Mouse (Mus musculus): Measurements from ENCODE around the gene Plekhg3. TPM values are rescaled to one million over a fixed set of nuclear protein-coding genes. Genes with fewer than 3 reads are reported as not detected.

Plekhg3 gene
- polyA plus RNA-seq, 1 experiment from 2014 or later: 1.6 TPM

GRCm38 (mm10) chr12:76518909-76519842 lies 11.5 kb upstream of the Plekhg3 start:
- DNase-seq (ENCODE audit: low spot score) (no peak), ATAC-seq (ENCODE audit: low FRiP score) (no peak)
- Histone ChIP-seq H3K9ac (no peak overlapping the region), H3K27me3 (ENCODE audit: control insufficient read depth, insufficient read depth, low read length) (no peaks in the 10 kb centered on the region), H3K9me3 (ENCODE audit: control insufficient read depth, low read length) (no peaks in the 10 kb centered on the region), H3K27ac (no peak overlapping the region), H3K4me3 (replicated peaks; ENCODE audit: low read length) (no peak overlapping the region), H3K4me1 (replicated peaks; ENCODE audit: control insufficient read depth, insufficient read depth, low read length) (no peaks in the 10 kb centered on the region), H3K4me2 (replicated peaks) (no peak overlapping the region), H3K36me3 (replicated peaks; ENCODE audit: control insufficient read depth, insufficient read depth) (no peaks in the 10 kb centered on the region)
- whole genome bisulfite sequencing: 81% methylated on average over 12 of the region's 12 CpGs

- H3K9me3 ChIP-seq (ENCODE audit: control insufficient read depth, low read length): no peaks in the 10 kb centered on the region
- no peaks in the 10 kb centered on the region for H3K36me3 ChIP-seq (replicated peaks; ENCODE audit: control insufficient read depth, insufficient read depth)
- WGBS: 75% methylated on average over 5 of the region's 5 CpGs
- no peaks in the 10 kb centered on the region for H3K4me1 ChIP-seq (replicated peaks; ENCODE audit: control insufficient read depth, insufficient read depth, low read length)
- H3K9ac ChIP-seq: no peak overlapping the region
- H3K4me3 ChIP-seq (replicated peaks; ENCODE audit: low read length): no peak overlapping the region
- ATAC-seq (ENCODE audit: low FRiP score): no peak
- no peak overlapping the region for H3K4me2 ChIP-seq (replicated peaks)
- no peak for DNase-seq (ENCODE audit: low spot score)
- H3K27me3 ChIP-seq (ENCODE audit: control insufficient read depth, insufficient read depth, low read length): no peaks in the 10 kb centered on the region
- H3K27ac ChIP-seq: no peak overlapping the region
These were observed 7.0 kb upstream of the Plekhg3 start for GRCm38 (mm10) chr12:76523654-76524053.

- Histone ChIP-seq H3K36me3 (replicated peaks; ENCODE audit: control insufficient read depth, insufficient read depth) (no peaks in the 10 kb centered on the region), H3K27me3 (ENCODE audit: control insufficient read depth, insufficient read depth, low read length) (peaks cover 3% of the 10 kb centered on the region; the same call in 1 of the 2 replicates), H3K9me3 (ENCODE audit: control insufficient read depth, low read length) (no peaks in the 10 kb centered on the region), H3K4me2 (replicated peaks) (no peak overlapping the region), H3K9ac (no peak overlapping the region), H3K4me3 (replicated peaks; ENCODE audit: low read length) (no peak overlapping the region), H3K4me1 (replicated peaks; ENCODE audit: control insufficient read depth, insufficient read depth, low read length) (no peaks in the 10 kb centered on the region), H3K27ac (no peak overlapping the region)
- no peak for DNase-seq (ENCODE audit: low spot score)
- 85% methylated on average over 3 of the region's 3 CpGs for WGBS
- ATAC-seq (ENCODE audit: low FRiP score): no peak
These were observed 5.8 kb upstream of the Plekhg3 start for GRCm38 (mm10) chr12:76524915-76525314.

- Histone ChIP-seq H3K4me1 (replicated peaks; ENCODE audit: control insufficient read depth, insufficient read depth, low read length) (no peaks in the 10 kb centered on the region), H3K4me2 (replicated peaks) (no peak overlapping the region), H3K9me3 (ENCODE audit: control insufficient read depth, low read length) (no peaks in the 10 kb centered on the region), H3K36me3 (replicated peaks; ENCODE audit: control insufficient read depth, insufficient read depth) (no peaks in the 10 kb centered on the region), H3K4me3 (replicated peaks; ENCODE audit: low read length) (no peak overlapping the region), H3K27ac (no peak overlapping the region), H3K27me3 (ENCODE audit: control insufficient read depth, insufficient read depth, low read length) (peaks cover 28% of the 10 kb centered on the region), H3K9ac (no peak overlapping the region)
- DNase-seq (ENCODE audit: low spot score): no peak
- no peak for ATAC-seq (ENCODE audit: low FRiP score)
- WGBS: 69% methylated on average over 9 of the region's 9 CpGs
These were observed 3.3 kb upstream of the Plekhg3 start for GRCm38 (mm10) chr12:76527245-76527881.

- Histone ChIP-seq H3K9me3 (ENCODE audit: control insufficient read depth, low read length) (no peaks in the 10 kb centered on the region), H3K27ac (no peak overlapping the region), H3K4me3 (replicated peaks; ENCODE audit: low read length) (no peak overlapping the region), H3K9ac (no peak overlapping the region), H3K4me1 (replicated peaks; ENCODE audit: control insufficient read depth, insufficient read depth, low read length) (peaks cover 2% of the 10 kb centered on the region), H3K4me2 (replicated peaks) (no peak overlapping the region), H3K27me3 (ENCODE audit: control insufficient read depth, insufficient read depth, low read length) (peaks cover 42% of the 10 kb centered on the region), H3K36me3 (replicated peaks; ENCODE audit: control insufficient read depth, insufficient read depth) (no peaks in the 10 kb centered on the region)
- ATAC-seq (ENCODE audit: low FRiP score) (no peak), DNase-seq (ENCODE audit: low spot score) (no peak)
- WGBS: 95% methylated on average over 5 of the region's 5 CpGs
These were observed 1.9 kb upstream of the Plekhg3 start for GRCm38 (mm10) chr12:76528766-76529165.

GRCm38 (mm10) chr12:76531986-76532925 lies 1.6 kb downstream of the Plekhg3 start:
- Histone ChIP-seq H3K27ac (no peak overlapping the region), H3K4me1 (replicated peaks; ENCODE audit: control insufficient read depth, insufficient read depth, low read length) (peaks cover 13% of the 10 kb centered on the region), H3K36me3 (replicated peaks; ENCODE audit: control insufficient read depth, insufficient read depth) (no peaks in the 10 kb centered on the region), H3K4me2 (replicated peaks) (peak overlapping the region; percentile 91), H3K9me3 (ENCODE audit: control insufficient read depth, low read length) (no peaks in the 10 kb centered on the region), H3K27me3 (ENCODE audit: control insufficient read depth, insufficient read depth, low read length) (peaks cover 65% of the 10 kb centered on the region), H3K9ac (peak overlapping the region; percentile 59), H3K4me3 (replicated peaks; ENCODE audit: low read length) (peak overlapping the region; percentile 44)
- 3% methylated on average over 19 of the region's 19 CpGs for WGBS
- no peak for DNase-seq (ENCODE audit: low spot score)
- ATAC-seq (ENCODE audit: low FRiP score): no peak

- Histone ChIP-seq H3K36me3 (replicated peaks; ENCODE audit: control insufficient read depth, insufficient read depth) (no peaks in the 10 kb centered on the region), H3K4me2 (replicated peaks) (peak overlapping the region; percentile 91), H3K27ac (no peak overlapping the region), H3K9me3 (ENCODE audit: control insufficient read depth, low read length) (no peaks in the 10 kb centered on the region), H3K4me1 (replicated peaks; ENCODE audit: control insufficient read depth, insufficient read depth, low read length) (peaks cover 13% of the 10 kb centered on the region), H3K9ac (peak overlapping the region; percentile 59), H3K27me3 (ENCODE audit: control insufficient read depth, insufficient read depth, low read length) (peaks cover 65% of the 10 kb centered on the region), H3K4me3 (replicated peaks; ENCODE audit: low read length) (peak overlapping the region; percentile 44)
- under 1% methylated on average over 31 of the region's 31 CpGs for WGBS
- peak; percentile 44; the same call in 1 of the 2 replicates for ATAC-seq (ENCODE audit: low FRiP score)
- DNase-seq (ENCODE audit: low spot score): no peak
These were observed 2.3 kb downstream of the Plekhg3 start for GRCm38 (mm10) chr12:76532926-76533376.

GRCm38 (mm10) chr12:76533377-76534222 lies 2.9 kb downstream of the Plekhg3 start:
- Histone ChIP-seq H3K4me3 (replicated peaks; ENCODE audit: low read length) (peak overlapping the region; percentile 44), H3K4me1 (replicated peaks; ENCODE audit: control insufficient read depth, insufficient read depth, low read length) (peaks cover 13% of the 10 kb centered on the region), H3K36me3 (replicated peaks; ENCODE audit: control insufficient read depth, insufficient read depth) (no peaks in the 10 kb centered on the region), H3K9me3 (ENCODE audit: control insufficient read depth, low read length) (no peaks in the 10 kb centered on the region), H3K4me2 (replicated peaks) (peak overlapping the region; percentile 91), H3K27ac (no peak overlapping the region), H3K27me3 (ENCODE audit: control insufficient read depth, insufficient read depth, low read length) (peaks cover 65% of the 10 kb centered on the region), H3K9ac (peak overlapping the region; percentile 59)
- WGBS: under 1% methylated on average over 67 of the region's 74 CpGs
- peak; percentile 53 for ATAC-seq (ENCODE audit: low FRiP score)
- DNase-seq (ENCODE audit: low spot score): peak; percentile 45

All from hindbrain, embryonic 14.5 days (tissue).